Mouse (Mus musculus) spleen, adult 12 weeks (tissue): ENCODE results near the gene Clec11a.
A peak's percentile ranks its signal among the peaks of the same experiment; 100 is the strongest.

Source experiments
- DNase-seq: peaks from one replicate; pipeline ENCODE4 v3.0.0; 2022; ENCODE audit warnings: low spot score

Gene Clec11a

DNA sequence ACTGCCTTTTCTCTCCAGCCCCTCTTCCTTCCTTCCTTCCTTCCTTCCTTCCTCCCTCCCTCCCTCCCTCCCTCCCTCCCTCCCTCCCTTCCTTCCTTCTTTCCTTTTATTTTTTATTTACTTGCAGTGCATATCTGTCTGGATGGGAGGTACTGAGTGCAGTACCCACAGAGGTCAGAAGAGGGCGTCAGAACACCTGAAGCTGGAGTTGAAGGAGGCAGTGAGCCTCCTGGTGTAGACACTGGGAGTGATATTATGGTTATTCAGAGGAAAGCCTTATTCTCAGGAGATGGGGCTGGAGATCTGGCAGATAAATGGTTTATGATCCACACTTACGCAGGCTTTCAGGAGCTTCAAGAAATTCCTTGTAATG lies 29.5 kb downstream of the Clec11a start:
- peak; percentile 19 for DNase-seq

DNA sequence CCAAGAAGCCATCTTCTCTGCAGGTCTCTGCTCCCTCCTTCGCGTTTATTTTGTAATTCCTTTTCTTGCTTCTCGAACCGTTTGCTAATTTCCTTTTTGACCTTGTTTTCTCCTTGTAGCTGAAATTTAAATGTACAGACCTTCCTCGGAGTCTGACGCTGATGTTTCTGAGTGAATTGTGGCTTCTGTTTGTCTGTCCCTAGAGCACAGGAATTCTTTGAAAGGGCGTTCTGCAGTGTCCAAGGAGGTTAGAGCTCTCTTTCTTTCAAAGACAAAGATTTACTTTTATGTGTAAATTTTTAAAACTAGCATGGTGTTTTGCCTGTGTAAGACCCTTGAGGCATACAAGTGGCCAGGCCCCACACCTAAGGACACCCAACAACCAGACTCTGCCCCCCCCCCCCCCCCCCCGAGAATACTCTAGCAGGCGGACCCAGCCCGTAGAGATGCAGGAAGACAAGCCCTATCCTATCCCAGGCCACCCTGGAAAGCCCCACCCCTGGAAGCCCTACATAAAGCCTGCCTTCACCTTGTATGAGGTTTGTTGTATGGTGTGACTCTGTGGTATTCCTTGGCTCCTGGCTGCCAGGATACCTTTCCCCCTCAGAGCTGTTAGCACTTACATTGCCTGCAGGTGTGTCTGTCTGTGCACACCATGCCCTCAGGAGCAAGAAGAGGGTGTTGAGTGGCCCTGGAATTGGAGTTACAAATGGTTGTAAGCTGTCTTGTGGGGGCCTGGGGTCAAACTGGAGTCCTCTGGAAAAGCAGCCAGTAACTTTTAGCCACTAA lies 30.0 kb downstream of the Clec11a start:
- no peak for DNase-seq

- DNase-seq: no peak
Measured at GRCm38 (mm10) chr7:44275546-44275945, 31.2 kb downstream of the Clec11a start.

DNA sequence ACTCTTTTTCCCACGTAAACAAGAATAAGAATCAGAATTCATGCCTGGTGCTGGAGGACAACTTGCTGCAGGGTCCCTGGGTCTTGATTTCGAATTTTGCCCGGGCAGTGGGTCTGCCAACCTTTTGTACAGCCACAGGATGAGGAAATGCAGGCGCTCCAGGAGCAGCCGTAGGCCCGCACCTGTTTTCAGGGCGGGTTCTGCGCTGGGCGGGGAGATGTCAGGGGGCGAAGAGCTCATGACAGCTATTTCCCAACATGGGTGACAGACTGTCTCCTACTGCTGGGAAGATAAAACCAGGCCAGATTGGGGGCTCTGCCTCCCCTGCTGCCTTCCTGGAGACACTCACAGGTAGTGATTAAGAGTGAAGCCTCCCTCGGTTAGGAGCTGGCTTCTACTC lies 32.6 kb downstream of the Clec11a start:
- DNase-seq: no peak

DNA sequence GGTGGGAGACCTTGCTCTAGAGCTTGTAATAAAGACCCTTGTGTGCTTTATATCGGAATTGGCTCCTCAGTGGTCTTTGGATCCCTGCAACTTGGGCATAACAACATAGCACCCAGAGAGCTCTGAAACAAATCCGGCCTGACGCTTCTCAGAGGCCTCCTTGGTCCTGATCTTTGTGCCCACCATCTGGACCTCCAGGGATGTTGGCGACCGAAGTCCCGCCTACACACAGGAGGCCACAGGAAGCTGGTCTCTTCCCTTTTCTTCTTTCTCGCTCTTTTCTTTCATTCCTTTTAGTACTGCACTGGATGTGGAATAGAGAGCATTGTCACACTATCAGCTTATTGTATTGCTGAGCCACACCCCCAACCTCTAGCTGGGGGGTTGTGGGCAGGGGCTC lies 33.3 kb downstream of the Clec11a start:
- no peak for DNase-seq

- no peak for DNase-seq
Measured at GRCm38 (mm10) chr7:44272546-44272945, 34.2 kb downstream of the Clec11a start.

DNA sequence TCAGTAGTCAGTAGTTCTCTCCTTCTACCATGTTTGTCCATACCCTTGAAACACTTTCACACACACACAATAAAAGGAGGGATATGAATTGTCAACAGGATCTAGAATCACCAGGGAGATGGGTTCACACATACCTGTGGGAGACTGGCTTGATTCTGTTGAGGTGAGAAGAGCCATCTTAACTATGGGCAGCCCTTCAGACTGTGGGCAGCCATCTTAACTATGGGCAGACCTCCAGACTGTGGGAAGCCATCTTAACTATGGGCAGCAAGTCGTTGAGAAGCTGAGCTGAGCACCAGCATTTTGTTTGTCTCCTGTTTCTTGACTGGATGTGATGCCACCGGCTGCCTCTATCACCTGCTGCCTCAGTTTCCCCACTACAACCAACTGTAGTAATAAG lies 35.4 kb downstream of the Clec11a start:
- DNase-seq: no peak

DNA sequence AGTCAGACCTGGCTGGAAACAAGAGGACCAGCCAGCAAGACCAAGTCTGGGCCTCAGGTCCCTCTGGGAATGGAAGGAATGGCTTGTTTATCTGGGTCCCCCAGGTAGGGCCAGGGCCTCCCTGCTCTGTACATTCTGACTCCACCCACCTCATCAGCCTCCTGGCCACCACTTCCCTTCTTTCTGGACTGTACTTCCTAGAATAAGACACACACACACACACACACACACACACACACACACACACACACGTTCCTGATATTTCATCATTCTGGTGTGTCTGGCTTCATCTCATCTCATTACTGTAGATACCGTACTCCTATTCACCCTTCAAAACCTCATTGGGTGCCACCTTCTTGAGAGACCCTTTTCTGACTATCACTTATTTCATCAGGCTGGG lies 37.3 kb downstream of the Clec11a start:
- no peak for DNase-seq

DNA sequence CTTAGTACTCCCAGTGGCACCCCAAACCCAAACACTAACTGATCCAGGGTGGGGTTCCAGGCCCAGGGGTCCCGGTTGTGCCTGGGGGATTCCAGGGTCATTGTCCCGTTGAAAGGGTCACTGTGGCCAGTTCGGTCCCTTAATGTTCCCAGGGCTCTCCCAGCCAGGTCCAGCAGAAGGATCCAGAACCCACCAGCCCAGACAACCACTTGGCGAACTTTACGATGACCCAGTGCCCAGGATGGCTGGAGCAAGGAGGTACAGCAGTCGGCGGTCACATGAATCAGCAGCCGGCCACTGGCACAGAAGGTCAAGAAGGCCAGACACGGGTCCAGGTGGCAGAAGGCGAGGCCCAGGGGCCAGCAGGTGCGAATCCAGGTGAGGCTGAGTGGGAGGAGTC lies 38.6 kb downstream of the Clec11a start:
- no peak for DNase-seq

GRCm38 (mm10) chr7:44262791-44263643 lies 43.7 kb downstream of the Clec11a start:
- peak; percentile 87 for DNase-seq

GRCm38 (mm10) chr7:44261147-44261546 lies 45.6 kb downstream of the Clec11a start, which contains the start of gene Gm15517:
TSS of gene Gm15517 (plus strand) at chr7:44261447.
- no peak for DNase-seq

DNA sequence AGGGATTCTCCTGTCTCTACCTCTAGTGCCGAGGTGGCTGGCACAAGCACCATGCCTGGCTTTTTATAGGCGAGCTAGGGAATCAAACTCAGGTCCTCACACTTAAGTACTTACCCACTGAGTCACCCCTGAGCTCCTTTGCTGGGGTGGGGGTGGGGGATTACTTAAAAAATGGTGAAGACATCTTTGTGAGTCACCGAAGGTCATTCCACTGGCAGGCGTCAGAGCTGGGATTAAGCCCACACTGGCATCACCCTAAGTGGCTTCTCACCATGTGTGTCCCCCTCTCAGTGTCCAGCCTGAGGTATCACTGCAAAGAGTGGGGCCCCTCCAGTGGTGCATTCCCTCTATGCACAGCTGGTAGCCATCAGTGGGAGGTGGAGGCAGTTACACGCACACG lies 46.3 kb downstream of the Clec11a start:
- no peak for DNase-seq

DNA sequence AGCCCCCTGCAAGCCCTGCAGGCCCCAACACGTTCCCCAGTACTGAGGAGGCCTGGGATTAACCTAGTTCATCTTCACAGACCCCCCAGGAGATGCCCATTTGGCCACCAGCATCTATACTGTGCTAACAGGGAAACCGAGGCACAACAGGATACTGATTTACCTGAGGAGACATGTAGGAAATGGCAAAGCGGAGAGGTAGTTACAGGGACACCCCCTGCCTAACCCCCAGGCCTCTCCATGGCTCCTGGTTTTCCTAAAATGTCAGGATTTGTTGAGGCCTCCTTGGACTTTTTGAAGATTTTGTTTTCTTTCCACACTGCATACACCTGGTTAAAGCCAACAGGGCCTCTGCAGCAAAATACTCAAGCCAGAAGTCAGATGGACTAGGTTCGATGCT lies 49.4 kb downstream of the Clec11a start, which contains the start of gene Acp4:
Gene Acp4 (minus strand): TSS at position 101 of the 400 bp plus-strand sequence.
- no peak for DNase-seq

GRCm38 (mm10) chr7:44254930-44255329 lies 51.8 kb downstream of the Clec11a start:
- no peak for DNase-seq

- DNase-seq: no peak
Measured at GRCm38 (mm10) chr7:44253023-44253616, 53.6 kb downstream of the Clec11a start.
